Mouse (Mus musculus) embryonic facial prominence, embryonic 13.5 days (tissue): Measurements from ENCODE around the gene Nkg7. TPM values are rescaled to one million over a fixed set of nuclear protein-coding genes. Genes with fewer than 3 reads are reported as not detected.
"Not testable (repeated sequence)": the region's sequence is repeated elsewhere in the genome, so short reads cannot be mapped to it uniquely, and the experiment has no call there.

Source experiments
- ATAC-seq: fragments of 200-750 bp; cut with Nextera tagmentation; 2 replicates; pipeline ENCODE4 v1.8.0; 2017; ENCODE audit warnings: low read depth; ENCODE audit not compliant: insufficient number of reproducible peaks, insufficient read depth, low FRiP score, low TSS enrichment
- H3K27ac ChIP-seq: fragments of 300-500 bp; sonication (generic); 2 replicates; pipeline ENCODE4 v1.5.1; 2015; ENCODE audit warnings: moderate library complexity, mild to moderate bottlenecking, inconsistent platforms
- H3K27me3 ChIP-seq: fragments of 300-500 bp; sonication (generic); 2 replicates; pipeline ENCODE4 v1.6.1; 2015; ENCODE audit warnings: mild to moderate bottlenecking, inconsistent platforms
- H3K36me3 ChIP-seq: fragments of 300-500 bp; sonication (generic); 2 replicates; pipeline ENCODE4 v1.6.1; 2015; ENCODE audit warnings: mild to moderate bottlenecking, inconsistent platforms
- H3K4me1 ChIP-seq: fragments of 300-500 bp; sonication (generic); 2 replicates; pipeline ENCODE4 v1.6.1; 2015; ENCODE audit warnings: inconsistent platforms
- H3K4me2 ChIP-seq: fragments of 300-500 bp; sonication (generic); 2 replicates; pipeline ENCODE4 v1.6.1; 2015; ENCODE audit warnings: moderate library complexity, mild to moderate bottlenecking, inconsistent platforms
- H3K4me3 ChIP-seq: fragments of 300-500 bp; sonication (generic); 2 replicates; pipeline ENCODE4 v1.5.1; 2015; ENCODE audit warnings: mild to moderate bottlenecking, inconsistent platforms
- H3K9ac ChIP-seq: fragments of 300-500 bp; sonication (generic); 2 replicates; pipeline ENCODE4 v1.6.1; 2015; ENCODE audit warnings: mild to moderate bottlenecking, inconsistent platforms
- H3K9me3 ChIP-seq: fragments of 300-500 bp; sonication (generic); 2 replicates; pipeline ENCODE4 v1.6.1; 2016; ENCODE audit warnings: inconsistent platforms
- WGBS: fragments of 180-500 bp; shearing (Covaris S2); methylation state at CpG from one replicate; pipeline ENCODE4 v1.1.7; 2015; ENCODE audit warnings: mixed read lengths; 5-methylcytosine and 5-hydroxymethylcytosine counted together
- polyA plus RNA-seq: library from polyadenylated mRNA; unstranded; fragments of >200 nt; fragmentation: Nextera tagmentation; extraction: Ambion mirVana; gene quantifications from 2 replicates; pipeline ENCODE4 v1.2.1, GENCODE M21; 2015

Gene Nkg7
- 1.1 TPM in 2 replicates for polyA plus RNA-seq

DNA sequence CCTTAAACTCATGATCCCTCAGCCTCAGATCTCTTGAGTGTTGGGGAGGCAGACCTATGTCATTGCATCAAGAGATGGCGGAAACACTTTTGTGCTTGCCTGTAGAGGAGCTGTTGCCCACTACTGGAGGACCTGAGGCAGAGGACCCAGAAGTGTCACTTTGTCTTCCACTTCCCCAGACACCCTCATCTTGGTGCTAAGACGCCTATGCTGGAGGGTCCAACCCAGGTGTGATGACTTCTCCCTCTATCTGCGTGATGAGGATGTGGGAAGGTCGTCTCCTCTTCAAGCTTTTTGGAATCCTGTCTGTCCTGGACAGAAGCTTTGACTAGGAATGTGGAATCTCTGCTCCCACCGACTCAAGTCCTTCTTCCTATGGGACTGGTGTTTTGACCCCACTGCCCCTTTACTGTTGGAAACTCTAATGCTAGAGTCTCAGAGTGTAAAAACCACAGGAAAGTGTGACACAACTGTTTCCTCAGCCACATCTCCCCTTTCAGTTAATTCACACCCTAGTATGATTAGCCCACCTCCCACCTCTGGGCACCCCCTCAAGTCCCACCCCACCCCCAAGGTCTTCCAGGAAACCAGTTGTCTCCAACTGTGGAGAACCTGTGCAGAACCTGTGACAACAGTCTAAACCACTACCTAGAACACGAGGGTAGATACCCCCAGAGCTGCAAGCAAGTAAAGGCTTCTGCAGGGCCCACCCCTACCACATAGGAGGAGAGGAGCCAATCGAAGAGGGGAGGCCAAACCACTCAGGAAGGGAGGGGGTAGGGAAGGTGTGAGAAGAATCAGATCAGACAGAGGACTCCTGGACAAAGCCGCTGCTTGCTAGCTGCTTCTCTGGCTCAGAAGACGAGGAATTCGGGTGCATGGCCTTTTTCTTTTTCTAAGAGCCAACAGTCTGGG, at the start of gene Nkg7:
Gene Nkg7, plus strand, starts transcription at position 733 of the 915 bp plus-strand sequence.
- 79% methylated on average over 10 of the region's 10 CpGs for WGBS

DNA sequence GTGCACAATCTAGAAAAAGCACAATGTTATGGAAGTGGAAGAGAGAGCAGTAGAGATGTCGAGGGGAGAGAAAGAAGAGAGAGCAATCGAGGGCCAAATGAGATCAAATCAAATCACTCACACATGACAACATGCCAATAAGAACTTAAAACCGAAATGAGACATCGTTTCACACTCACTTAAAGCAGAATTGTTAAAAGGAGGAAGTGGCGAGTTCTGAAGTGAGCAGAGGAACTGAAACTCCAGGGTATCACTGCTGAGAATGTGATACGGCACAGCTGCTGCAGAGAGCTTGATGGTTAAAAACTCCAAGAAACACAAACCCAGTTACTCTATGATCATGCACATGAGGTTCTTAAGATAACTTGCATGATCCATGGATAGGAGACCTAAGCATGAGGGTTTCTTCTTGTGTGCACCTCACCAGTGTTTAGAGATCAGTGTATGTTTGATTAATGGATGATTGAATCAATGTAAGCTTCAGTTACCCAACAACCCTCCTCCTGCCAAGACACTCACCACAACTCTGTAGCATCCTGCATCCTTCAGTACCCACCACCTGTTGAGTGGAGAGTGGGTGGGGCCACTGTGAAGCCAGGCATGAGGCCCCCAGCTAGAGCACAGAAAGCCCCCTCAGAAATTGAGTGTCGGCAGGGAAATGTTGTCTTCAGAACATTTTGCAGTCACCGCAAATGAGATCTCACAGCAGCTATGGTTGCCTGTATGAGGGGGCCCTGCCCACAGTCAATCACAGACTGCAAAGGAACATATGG, 44.3 kb upstream of the Nkg7 start:
- no peaks in the 10 kb centered on the region for H3K27me3 ChIP-seq
- H3K4me3 ChIP-seq = no peak overlapping the region
- H3K9me3 ChIP-seq = no peaks in the 10 kb centered on the region
- no peaks in the 10 kb centered on the region for H3K4me1 ChIP-seq
- H3K36me3 ChIP-seq = no peaks in the 10 kb centered on the region
- no peak overlapping the region for H3K27ac ChIP-seq
- ATAC-seq = no peak
- H3K9ac ChIP-seq = no peak overlapping the region
- H3K4me2 ChIP-seq = no peak overlapping the region
- 78% methylated on average over 8 of the region's 8 CpGs for WGBS

More for the DNA sequence above, at the start of gene Nkg7:
- Histone ChIP-seq H3K9me3 (no peaks in the 10 kb centered on the region), H3K27me3 (no peaks in the 10 kb centered on the region), H3K27ac (no peak within 1 kb of the TSS), H3K36me3 (no peaks in the 10 kb centered on the region), H3K4me1 (no peaks in the 10 kb centered on the region), H3K4me3 (no peak within 1 kb of the TSS), H3K4me2 (no peak within 1 kb of the TSS), H3K9ac (no peak within 1 kb of the TSS)
- ATAC-seq = no peak

DNA sequence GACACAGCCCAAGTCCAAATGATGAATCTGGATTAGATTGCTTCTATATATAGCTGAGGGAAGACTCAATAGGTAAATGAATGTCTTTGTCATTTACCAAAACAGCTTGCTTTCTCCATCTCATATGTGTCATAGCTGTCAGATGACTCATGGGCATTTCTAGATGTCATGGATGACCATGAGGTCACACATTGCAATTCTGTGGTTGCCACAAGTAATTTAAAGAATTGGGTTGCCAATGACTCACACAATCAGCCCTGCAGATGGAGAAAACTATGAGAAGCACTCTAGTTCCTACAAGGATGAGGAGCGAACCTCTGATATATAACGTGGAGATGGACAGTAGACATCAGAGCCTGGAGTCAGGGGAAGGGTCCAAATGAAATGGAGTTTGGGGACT, 37.4 kb upstream of the Nkg7 start:
- 84% methylated on average over 2 of the region's 2 CpGs for WGBS
- H3K9me3 ChIP-seq = no peaks in the 10 kb centered on the region
- H3K36me3 ChIP-seq = no peaks in the 10 kb centered on the region
- H3K4me2 ChIP-seq = no peak overlapping the region
- no peaks in the 10 kb centered on the region for H3K27me3 ChIP-seq
- no peaks in the 10 kb centered on the region for H3K4me1 ChIP-seq
- no peak for ATAC-seq
- H3K27ac ChIP-seq = no peak overlapping the region
- H3K4me3 ChIP-seq = no peak overlapping the region
- no peak overlapping the region for H3K9ac ChIP-seq

DNA sequence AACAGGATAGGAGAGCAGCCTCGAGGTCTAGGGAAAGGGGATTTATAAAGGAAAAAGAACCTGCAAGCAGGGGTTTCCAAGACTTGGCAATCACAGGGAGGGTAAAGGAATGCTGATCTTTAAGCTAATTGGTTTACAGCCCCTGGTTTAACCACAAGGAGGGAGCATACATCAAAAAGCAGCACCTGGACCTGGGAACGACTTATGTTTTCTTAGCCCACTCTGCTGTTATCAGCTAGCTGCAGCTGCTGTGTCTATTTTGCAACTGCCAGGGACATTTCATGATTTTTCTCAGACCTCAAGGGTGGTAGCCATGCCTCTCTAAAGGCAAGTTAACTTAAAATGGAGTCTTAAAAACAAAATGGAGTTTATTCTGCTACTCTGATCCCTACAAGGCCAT, 34.2 kb upstream of the Nkg7 start:
- no peak overlapping the region for H3K27ac ChIP-seq
- 49% methylated on average over 2 of the region's 2 CpGs for WGBS
- no peak overlapping the region for H3K9ac ChIP-seq
- H3K27me3 ChIP-seq = no peaks in the 10 kb centered on the region
- no peaks in the 10 kb centered on the region for H3K36me3 ChIP-seq
- H3K9me3 ChIP-seq = no peaks in the 10 kb centered on the region
- no peaks in the 10 kb centered on the region for H3K4me1 ChIP-seq
- H3K4me2 ChIP-seq = no peak overlapping the region
- ATAC-seq = no peak
- H3K4me3 ChIP-seq = no peak overlapping the region

DNA sequence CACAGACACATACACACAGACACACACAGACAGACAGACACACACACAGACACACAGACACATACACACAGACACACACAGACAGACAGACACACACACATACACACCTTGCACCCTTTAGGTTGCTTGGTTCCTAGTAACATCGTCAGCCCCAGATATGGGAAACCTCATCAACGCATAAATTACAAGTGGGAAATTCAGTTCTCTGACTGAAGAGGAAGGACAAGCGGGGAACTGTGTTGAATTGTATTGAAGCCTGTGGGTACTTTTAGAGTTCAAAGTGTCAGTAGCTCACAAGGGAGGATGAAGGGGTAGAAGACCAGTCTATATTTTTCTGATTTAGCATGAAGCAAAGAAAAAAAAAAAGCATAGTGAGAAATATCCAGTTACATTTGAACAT, 29.3 kb upstream of the Nkg7 start:
- Histone ChIP-seq H3K4me2 (no peak overlapping the region), H3K4me1 (no peaks in the 10 kb centered on the region), H3K9ac (no peak overlapping the region), H3K27ac (no peak overlapping the region), H3K9me3 (no peaks in the 10 kb centered on the region), H3K27me3 (no peaks in the 10 kb centered on the region), H3K4me3 (no peak overlapping the region), H3K36me3 (no peaks in the 10 kb centered on the region)
- 80% methylated on average over 3 of the region's 3 CpGs for WGBS
- no peak for ATAC-seq

- Histone ChIP-seq H3K9me3 (no peaks in the 10 kb centered on the region), H3K4me3 (no peak within 1 kb of the TSS), H3K4me1 (no peaks in the 10 kb centered on the region), H3K27ac (no peak within 1 kb of the TSS), H3K9ac (no peak within 1 kb of the TSS), H3K4me2 (no peak within 1 kb of the TSS), H3K36me3 (no peaks in the 10 kb centered on the region), H3K27me3 (no peaks in the 10 kb centered on the region)
- 79% methylated on average over 4 of the region's 4 CpGs for WGBS
- ATAC-seq = no peak
Measured at GRCm38 (mm10) chr7:43408131-43408553, 28.7 kb upstream of the Nkg7 start, which contains the start of gene Siglecg. Gene Siglecg (plus strand): TSS chr7:43408204.

- 71% methylated on average over 3 of the region's 3 CpGs for WGBS
- ATAC-seq = no peak
- Histone ChIP-seq H3K9me3 (no peaks in the 10 kb centered on the region), H3K27me3 (no peaks in the 10 kb centered on the region), H3K36me3 (no peaks in the 10 kb centered on the region), H3K4me1 (no peaks in the 10 kb centered on the region), H3K4me2 (no peak overlapping the region), H3K27ac (no peak overlapping the region), H3K4me3 (no peak overlapping the region), H3K9ac (no peak overlapping the region)
Measured at GRCm38 (mm10) chr7:43409084-43409483, 27.8 kb upstream of the Nkg7 start.

DNA sequence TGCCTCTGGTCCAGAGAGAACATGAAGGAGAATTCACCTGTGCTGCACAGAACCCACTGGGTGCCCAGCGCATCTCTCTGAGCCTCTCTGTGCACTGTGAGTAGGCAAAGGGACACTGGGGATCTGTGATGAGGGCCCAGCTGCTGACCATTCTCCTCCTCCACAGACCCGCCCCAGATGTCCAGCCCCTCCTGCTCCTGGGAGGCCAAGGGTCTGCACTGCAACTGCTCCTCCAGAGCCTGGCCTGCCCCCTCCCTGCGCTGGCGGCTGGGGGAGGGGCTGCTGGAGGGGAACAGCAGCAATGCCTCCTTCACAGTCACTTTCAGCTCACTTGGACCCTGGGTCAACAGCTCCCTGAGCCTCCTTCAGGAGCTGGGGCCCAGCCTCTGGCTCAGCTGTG, 25.1 kb upstream of the Nkg7 start:
- not testable (repeated sequence) for H3K27ac ChIP-seq, H3K4me2 ChIP-seq, H3K9me3 ChIP-seq, ATAC-seq, H3K36me3 ChIP-seq, H3K4me3 ChIP-seq, H3K4me1 ChIP-seq, H3K9ac ChIP-seq, H3K27me3 ChIP-seq
- 27% methylated on average over 4 of the region's 4 CpGs for WGBS

- WGBS = 85% methylated on average over 10 of the region's 10 CpGs
- Histone ChIP-seq H3K9ac (no peak overlapping the region), H3K4me2 (no peak overlapping the region), H3K9me3 (0 out of 2 replicates have a peak, but pooled peaks cover 3% of the 10 kb centered on the region), H3K27ac (no peak overlapping the region), H3K27me3 (no peaks in the 10 kb centered on the region), H3K36me3 (no peaks in the 10 kb centered on the region), H3K4me3 (no peak overlapping the region), H3K4me1 (no peaks in the 10 kb centered on the region)
- ATAC-seq = no peak
Measured at GRCm38 (mm10) chr7:43417298-43417697, 19.6 kb upstream of the Nkg7 start.

DNA sequence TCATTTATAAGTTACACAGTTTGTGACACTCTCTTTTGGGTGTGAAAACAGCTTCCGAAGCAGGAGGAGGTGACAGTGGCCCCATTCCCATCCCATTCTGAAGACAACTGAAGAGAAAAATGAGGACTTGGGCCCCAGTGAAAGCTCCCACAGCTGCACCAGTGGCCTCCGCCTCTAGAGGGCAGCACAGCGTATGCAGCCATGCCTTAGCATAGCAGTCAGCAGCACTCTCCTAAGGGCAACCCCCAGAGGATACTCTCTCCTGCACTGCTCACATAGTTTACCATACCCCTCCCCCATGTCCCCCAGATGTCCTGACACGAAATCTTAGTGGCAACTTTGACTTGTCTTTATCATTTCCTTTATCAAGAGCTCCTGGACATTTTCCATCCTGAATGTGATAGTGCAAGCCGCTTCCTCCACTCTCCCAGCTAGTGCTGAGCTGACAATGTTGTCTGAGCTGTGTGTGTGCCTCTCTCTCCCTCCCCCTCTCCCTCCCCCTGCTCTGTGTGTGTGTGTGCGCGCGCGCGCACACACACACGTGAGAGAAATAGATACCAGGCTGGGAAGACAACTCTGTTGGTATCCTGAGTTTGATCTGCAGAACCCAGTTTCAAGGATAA, 13.8 kb upstream of the Nkg7 start:
- Histone ChIP-seq H3K9ac (no peak overlapping the region), H3K36me3 (no peaks in the 10 kb centered on the region), H3K4me3 (no peak overlapping the region), H3K4me1 (peaks cover 5% of the 10 kb centered on the region; the same call in 1 of the 2 replicates), H3K4me2 (peak overlapping the region; percentile 39), H3K27ac (no peak overlapping the region), H3K9me3 (no peaks in the 10 kb centered on the region), H3K27me3 (no peaks in the 10 kb centered on the region)
- WGBS = 10% methylated on average over 11 of the region's 11 CpGs
- ATAC-seq = peak; percentile 79

DNA sequence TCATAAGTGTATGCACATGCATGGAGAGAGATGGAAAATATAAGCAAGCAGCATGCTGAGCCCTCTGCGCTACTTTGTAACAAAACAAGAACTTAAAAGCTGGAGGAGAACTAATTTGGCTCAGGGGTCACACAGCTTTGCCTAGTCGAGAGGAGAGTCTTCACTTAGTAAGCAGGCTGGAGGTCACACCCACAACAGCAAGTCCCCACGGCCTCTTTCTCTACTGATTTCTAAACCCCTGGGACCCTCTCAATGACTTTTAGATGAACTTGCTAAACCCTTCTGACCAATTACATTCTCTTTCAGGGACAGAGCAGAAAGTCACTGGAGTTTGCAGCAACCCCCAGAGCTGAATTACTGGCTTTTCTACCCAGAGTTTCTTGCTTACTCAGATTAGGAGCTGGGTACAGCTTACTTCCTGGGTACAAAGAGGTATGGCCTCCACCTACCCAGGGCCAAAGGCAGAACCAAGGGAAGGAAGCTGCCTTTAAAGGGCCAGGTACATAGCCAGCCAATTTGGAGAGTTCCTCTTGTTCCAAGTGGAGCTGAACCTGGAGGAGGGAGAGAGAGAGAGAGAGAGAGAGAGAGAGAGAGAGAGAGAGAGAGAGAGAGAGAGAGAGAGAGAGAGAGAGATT, 12.8 kb upstream of the Nkg7 start:
- H3K4me3 ChIP-seq = no peak overlapping the region
- WGBS = 62% methylated on average over 3 of the region's 3 CpGs
- H3K4me2 ChIP-seq = no peak overlapping the region
- H3K27me3 ChIP-seq = no peaks in the 10 kb centered on the region
- H3K27ac ChIP-seq = no peak overlapping the region
- no peak overlapping the region for H3K9ac ChIP-seq
- H3K36me3 ChIP-seq = no peaks in the 10 kb centered on the region
- no peak for ATAC-seq
- peaks cover 5% of the 10 kb centered on the region; the same call in 1 of the 2 replicates for H3K4me1 ChIP-seq
- no peaks in the 10 kb centered on the region for H3K9me3 ChIP-seq
